Mouse (Mus musculus): Measurements from ENCODE around the gene Plscr1. TPM values are rescaled to one million over a fixed set of nuclear protein-coding genes. Genes with fewer than 3 reads are reported as not detected.

Gene Plscr1
- 129 and 139 TPM in 2 replicates for polyA plus RNA-seq (2015; fragmentation: Nextera tagmentation; extraction: Ambion mirVana)

DNA sequence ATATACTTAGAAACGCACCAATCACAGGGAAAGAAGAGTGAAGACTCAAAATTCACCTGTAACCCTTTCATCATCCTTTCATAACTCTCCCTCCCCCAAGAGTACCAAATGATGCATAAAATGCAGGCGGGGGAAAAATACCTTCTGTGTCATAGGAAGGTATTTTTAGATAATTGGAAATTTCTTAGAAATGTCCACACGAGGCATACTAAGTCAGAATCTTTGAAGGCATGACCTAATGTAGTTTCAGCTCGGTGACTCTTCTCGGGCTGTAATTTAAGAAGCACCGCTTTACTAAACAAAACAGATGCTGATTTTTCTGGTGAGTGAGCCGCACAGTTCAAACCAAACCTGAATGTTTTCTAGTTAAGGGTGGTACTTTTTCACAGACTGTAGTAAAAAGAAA lies at the start of gene Plscr1:
TSS of gene Plscr1 (plus strand) at position 304 of the 406 bp plus-strand sequence.
- Histone ChIP-seq H3K9me3 (ENCODE audit: control insufficient read depth, low read length) (no peaks in the 10 kb centered on the region), H3K9ac (ENCODE audit: low read depth, low read length) (peak within 1 kb of the TSS; percentile 82), H3K4me1 (ENCODE audit: control insufficient read depth, insufficient read depth, low read length) (peaks cover 3% of the 10 kb centered on the region; the same call in 1 of the 2 replicates), H3K4me3 (ENCODE audit: low read length) (peak within 1 kb of the TSS; percentile 72), H3K4me2 (ENCODE audit: low read depth, low read length) (peak within 1 kb of the TSS; percentile 75), H3K27me3 (replicated peaks; ENCODE audit: control insufficient read depth, insufficient read depth, low read length) (no peaks in the 10 kb centered on the region), H3K27ac (ENCODE audit: low read length) (peak within 1 kb of the TSS; percentile 99), H3K36me3 (ENCODE audit: control insufficient read depth, insufficient read depth, low read length) (no peaks in the 10 kb centered on the region)
- ATAC-seq = no peak
- 44% methylated on average over 7 of the region's 7 CpGs for WGBS

DNA sequence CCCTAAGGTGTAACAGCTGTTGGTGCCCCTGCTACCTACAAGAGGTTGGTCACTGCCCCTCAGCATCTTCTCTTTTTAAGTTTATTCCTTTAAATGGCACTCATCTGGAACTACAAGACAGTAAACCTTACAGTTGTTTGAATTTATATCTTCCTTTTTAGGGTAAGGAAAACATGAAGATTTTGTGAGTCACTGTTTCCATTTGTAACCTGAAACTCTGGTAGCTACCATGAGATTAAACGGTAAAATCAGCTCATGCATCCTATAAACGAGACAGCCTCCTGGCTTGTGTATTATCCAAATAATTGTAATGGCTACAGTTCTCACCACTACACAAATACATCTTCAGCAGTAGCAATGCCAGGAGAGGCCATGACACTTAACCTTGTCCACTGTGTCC lies 45.2 kb upstream of the Plscr1 start:
- Histone ChIP-seq H3K4me3 (ENCODE audit: low read length) (no peak overlapping the region), H3K4me2 (ENCODE audit: low read depth, low read length) (no peak overlapping the region), H3K4me1 (ENCODE audit: control insufficient read depth, insufficient read depth, low read length) (no peaks in the 10 kb centered on the region), H3K27me3 (replicated peaks; ENCODE audit: control insufficient read depth, insufficient read depth, low read length) (no peaks in the 10 kb centered on the region), H3K9me3 (ENCODE audit: control insufficient read depth, low read length) (no peaks in the 10 kb centered on the region), H3K27ac (ENCODE audit: low read length) (no peak overlapping the region), H3K36me3 (ENCODE audit: control insufficient read depth, insufficient read depth, low read length) (no peaks in the 10 kb centered on the region), H3K9ac (ENCODE audit: low read depth, low read length) (no peak overlapping the region)
- 43% methylated on average over 2 of the region's 2 CpGs for WGBS
- no peak for ATAC-seq

DNA sequence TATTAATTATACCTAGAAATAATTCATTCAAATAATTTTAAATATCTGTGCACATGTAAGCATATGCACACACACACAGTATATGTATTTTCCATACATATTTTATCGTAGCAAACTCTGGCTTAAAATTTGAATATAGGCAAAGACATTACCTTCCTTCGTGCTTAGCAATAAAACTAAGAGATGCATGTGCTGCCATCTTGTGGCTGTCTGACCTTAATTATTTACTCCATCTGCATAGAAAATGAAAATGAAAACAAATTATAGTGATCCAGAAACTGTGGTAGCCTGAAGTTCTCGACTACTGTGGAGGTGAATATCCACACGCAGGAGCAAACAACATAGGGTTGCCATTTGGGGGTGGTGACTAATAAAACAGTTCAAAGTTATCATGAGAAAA lies 42.2 kb upstream of the Plscr1 start:
- ATAC-seq = no peak
- Histone ChIP-seq H3K4me2 (ENCODE audit: low read depth, low read length) (no peak overlapping the region), H3K4me1 (ENCODE audit: control insufficient read depth, insufficient read depth, low read length) (peaks cover 3% of the 10 kb centered on the region; the same call in 1 of the 2 replicates), H3K9ac (ENCODE audit: low read depth, low read length) (no peak overlapping the region), H3K36me3 (ENCODE audit: control insufficient read depth, insufficient read depth, low read length) (no peaks in the 10 kb centered on the region), H3K4me3 (ENCODE audit: low read length) (no peak overlapping the region), H3K27ac (ENCODE audit: low read length) (no peak overlapping the region), H3K27me3 (replicated peaks; ENCODE audit: control insufficient read depth, insufficient read depth, low read length) (no peaks in the 10 kb centered on the region), H3K9me3 (ENCODE audit: control insufficient read depth, low read length) (no peaks in the 10 kb centered on the region)
- WGBS = 40% methylated on average over 4 of the region's 4 CpGs

DNA sequence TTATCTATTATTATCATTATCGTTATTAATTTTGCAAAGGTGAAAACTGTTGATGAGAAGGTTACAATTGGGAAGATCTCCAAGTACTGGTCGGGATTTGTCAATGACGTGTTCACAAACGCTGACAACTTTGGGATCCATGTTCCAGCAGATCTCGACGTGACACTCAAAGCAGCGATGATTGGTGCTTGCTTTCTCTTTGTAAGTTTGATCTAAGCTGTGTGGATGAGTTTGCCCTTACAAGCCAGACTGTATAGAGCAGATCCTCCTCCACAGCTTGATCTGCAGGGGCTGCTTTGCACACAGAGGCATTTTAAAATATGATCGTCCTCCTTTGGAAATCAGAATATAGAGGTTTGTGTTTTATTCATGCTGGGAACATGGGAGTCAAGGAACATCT lies 41.8 kb upstream of the Plscr1 start:
- H3K4me3 ChIP-seq (ENCODE audit: low read length) = no peak overlapping the region
- WGBS = 80% methylated on average over 8 of the region's 8 CpGs
- H3K36me3 ChIP-seq (ENCODE audit: control insufficient read depth, insufficient read depth, low read length) = no peaks in the 10 kb centered on the region
- no peak overlapping the region for H3K27ac ChIP-seq (ENCODE audit: low read length)
- no peak overlapping the region for H3K9ac ChIP-seq (ENCODE audit: low read depth, low read length)
- H3K9me3 ChIP-seq (ENCODE audit: control insufficient read depth, low read length) = no peaks in the 10 kb centered on the region
- H3K4me1 ChIP-seq (ENCODE audit: control insufficient read depth, insufficient read depth, low read length) = peaks cover 3% of the 10 kb centered on the region; the same call in 1 of the 2 replicates
- H3K4me2 ChIP-seq (ENCODE audit: low read depth, low read length) = no peak overlapping the region
- no peaks in the 10 kb centered on the region for H3K27me3 ChIP-seq (replicated peaks; ENCODE audit: control insufficient read depth, insufficient read depth, low read length)
- ATAC-seq = no peak

DNA sequence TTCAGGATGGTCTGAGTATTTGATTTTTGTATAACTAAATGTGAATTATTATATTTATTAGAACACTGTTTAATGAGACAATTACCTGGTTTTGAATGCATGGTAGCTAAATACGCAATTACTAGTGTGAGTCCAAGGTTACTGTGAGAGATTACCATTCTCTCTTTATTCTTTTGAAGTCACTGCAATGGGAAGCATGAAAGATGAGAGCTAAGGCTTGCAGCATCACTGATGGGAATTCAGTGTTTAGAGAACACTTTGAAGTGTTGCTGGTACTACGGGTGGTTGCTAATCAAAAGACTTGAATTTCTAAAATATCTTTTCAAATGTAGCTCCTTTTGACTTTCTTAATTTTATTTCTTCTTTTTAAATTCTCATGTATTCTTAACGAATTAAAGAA lies 39.7 kb upstream of the Plscr1 start:
- no peak for ATAC-seq
- no peaks in the 10 kb centered on the region for H3K9me3 ChIP-seq (ENCODE audit: control insufficient read depth, low read length)

DNA sequence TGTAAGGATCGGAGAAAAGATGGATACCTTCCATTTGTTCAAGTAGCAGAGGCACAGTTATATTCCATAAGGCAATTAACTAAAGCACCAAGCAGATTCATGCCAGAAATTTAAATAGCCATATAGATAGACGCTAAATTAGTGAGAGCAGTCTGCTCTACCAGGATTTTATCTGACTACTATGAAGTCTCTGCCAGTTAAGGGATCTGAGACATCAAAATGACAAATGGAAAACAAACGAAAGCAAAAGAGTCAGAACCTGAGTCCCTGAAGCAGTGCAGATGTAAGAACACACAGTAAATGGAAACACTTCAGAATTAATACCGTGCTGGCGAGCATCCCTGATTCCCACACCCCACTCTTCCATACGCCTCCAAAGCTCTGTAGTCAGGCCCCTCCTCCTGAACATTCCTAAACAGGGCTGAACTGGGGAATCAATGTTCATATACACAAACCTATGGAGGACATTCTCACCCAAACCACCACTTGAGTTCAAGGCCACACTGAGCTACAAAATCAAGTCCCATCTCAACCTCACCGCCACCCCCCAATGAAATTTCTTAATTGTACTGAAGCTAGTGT lies 39.1 kb upstream of the Plscr1 start:
- Histone ChIP-seq H3K4me2 (ENCODE audit: low read depth, low read length) (no peak overlapping the region), H3K4me3 (ENCODE audit: low read length) (no peak overlapping the region), H3K27ac (ENCODE audit: low read length) (no peak overlapping the region), H3K27me3 (replicated peaks; ENCODE audit: control insufficient read depth, insufficient read depth, low read length) (no peaks in the 10 kb centered on the region), H3K9me3 (ENCODE audit: control insufficient read depth, low read length) (no peaks in the 10 kb centered on the region), H3K9ac (ENCODE audit: low read depth, low read length) (no peak overlapping the region), H3K4me1 (ENCODE audit: control insufficient read depth, insufficient read depth, low read length) (peaks cover 3% of the 10 kb centered on the region; the same call in 1 of the 2 replicates), H3K36me3 (ENCODE audit: control insufficient read depth, insufficient read depth, low read length) (no peaks in the 10 kb centered on the region)
- no peak for ATAC-seq
- WGBS = 57% methylated on average over 7 of the region's 7 CpGs

More for the DNA sequence above, 39.7 kb upstream of the Plscr1 start:
- Histone ChIP-seq H3K27me3 (replicated peaks; ENCODE audit: control insufficient read depth, insufficient read depth, low read length) (no peaks in the 10 kb centered on the region), H3K4me2 (ENCODE audit: low read depth, low read length) (no peak overlapping the region), H3K4me3 (ENCODE audit: low read length) (no peak overlapping the region), H3K4me1 (ENCODE audit: control insufficient read depth, insufficient read depth, low read length) (peaks cover 3% of the 10 kb centered on the region; the same call in 1 of the 2 replicates), H3K36me3 (ENCODE audit: control insufficient read depth, insufficient read depth, low read length) (no peaks in the 10 kb centered on the region), H3K27ac (ENCODE audit: low read length) (no peak overlapping the region), H3K9ac (ENCODE audit: low read depth, low read length) (no peak overlapping the region)
- 81% methylated on average over 3 of the region's 3 CpGs for WGBS

DNA sequence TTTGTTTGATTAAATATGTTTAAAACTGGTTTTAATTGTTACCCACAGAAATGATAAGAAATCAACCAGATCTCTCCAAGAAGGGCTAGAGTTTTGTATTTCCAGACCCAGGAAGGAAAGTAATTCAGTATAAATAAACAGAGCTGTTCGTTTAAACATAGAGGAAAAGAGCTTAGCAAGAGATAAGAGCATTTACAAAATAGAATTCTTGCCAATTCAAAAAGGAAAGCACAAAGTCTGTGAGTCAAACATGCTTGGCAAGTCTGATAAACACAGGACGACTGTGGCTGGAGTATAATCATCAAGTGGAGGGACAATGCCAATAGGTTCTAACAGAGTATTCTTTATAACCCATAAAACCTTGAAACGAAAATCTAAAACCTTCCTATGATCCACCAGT lies 38.5 kb upstream of the Plscr1 start:
- 32% methylated on average over 3 of the region's 3 CpGs for WGBS
- ATAC-seq = no peak
- H3K9me3 ChIP-seq (ENCODE audit: control insufficient read depth, low read length) = no peaks in the 10 kb centered on the region

DNA sequence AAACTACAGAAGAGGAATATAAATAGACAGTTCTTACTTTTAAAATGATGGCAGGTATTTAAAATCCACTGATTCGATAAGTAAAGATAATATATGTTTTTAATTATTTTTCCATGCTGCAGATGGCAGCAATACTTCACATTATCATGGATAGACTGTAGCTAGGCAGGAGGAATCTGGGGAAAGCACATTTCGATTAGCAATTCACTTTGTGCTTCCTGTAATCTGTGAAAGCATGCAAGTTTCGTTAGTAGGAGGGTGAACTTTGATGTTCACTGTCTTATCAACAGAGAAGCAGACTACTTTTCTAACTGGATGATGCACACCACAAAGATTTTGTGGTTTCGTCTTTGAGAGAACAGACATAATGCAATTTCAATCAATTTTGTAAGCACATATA lies 32.1 kb upstream of the Plscr1 start:
- Histone ChIP-seq H3K4me1 (ENCODE audit: control insufficient read depth, insufficient read depth, low read length) (no peaks in the 10 kb centered on the region), H3K4me2 (ENCODE audit: low read depth, low read length) (no peak overlapping the region), H3K9ac (ENCODE audit: low read depth, low read length) (no peak overlapping the region), H3K27ac (ENCODE audit: low read length) (no peak overlapping the region), H3K9me3 (ENCODE audit: control insufficient read depth, low read length) (no peaks in the 10 kb centered on the region), H3K4me3 (ENCODE audit: low read length) (no peak overlapping the region), H3K36me3 (ENCODE audit: control insufficient read depth, insufficient read depth, low read length) (no peaks in the 10 kb centered on the region), H3K27me3 (replicated peaks; ENCODE audit: control insufficient read depth, insufficient read depth, low read length) (no peaks in the 10 kb centered on the region)
- 57% methylated on average over 4 of the region's 4 CpGs for WGBS
- no peak for ATAC-seq

More for the DNA sequence above, 38.5 kb upstream of the Plscr1 start:
- no peak overlapping the region for H3K4me2 ChIP-seq (ENCODE audit: low read depth, low read length)
- H3K36me3 ChIP-seq (ENCODE audit: control insufficient read depth, insufficient read depth, low read length) = no peaks in the 10 kb centered on the region
- no peak overlapping the region for H3K4me3 ChIP-seq (ENCODE audit: low read length)
- no peak overlapping the region for H3K27ac ChIP-seq (ENCODE audit: low read length)
- H3K4me1 ChIP-seq (ENCODE audit: control insufficient read depth, insufficient read depth, low read length) = peaks cover 3% of the 10 kb centered on the region; the same call in 1 of the 2 replicates
- H3K27me3 ChIP-seq (replicated peaks; ENCODE audit: control insufficient read depth, insufficient read depth, low read length) = no peaks in the 10 kb centered on the region
- H3K9ac ChIP-seq (ENCODE audit: low read depth, low read length) = no peak overlapping the region

DNA sequence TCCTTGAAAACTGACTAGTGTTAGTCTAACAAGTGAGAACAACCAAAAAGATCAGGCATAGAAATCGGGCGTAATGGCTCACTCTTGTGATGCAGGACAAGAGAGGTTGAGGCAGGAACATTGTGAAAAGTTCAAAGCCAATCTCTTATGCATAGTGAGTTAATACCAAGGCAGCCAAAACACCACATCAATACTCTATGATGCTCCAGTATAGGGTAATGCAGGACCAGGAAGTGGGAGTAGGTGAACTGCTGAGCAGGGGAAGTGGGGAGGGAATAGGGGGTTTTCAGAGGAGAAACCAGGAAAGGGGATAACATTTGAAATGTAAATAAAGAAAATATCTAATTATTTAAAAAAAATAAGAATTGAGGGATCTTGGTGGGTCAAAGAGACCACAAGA lies 31.7 kb upstream of the Plscr1 start:
- ATAC-seq = no peak
- Histone ChIP-seq H3K9ac (ENCODE audit: low read depth, low read length) (no peak overlapping the region), H3K4me1 (ENCODE audit: control insufficient read depth, insufficient read depth, low read length) (no peaks in the 10 kb centered on the region), H3K27me3 (replicated peaks; ENCODE audit: control insufficient read depth, insufficient read depth, low read length) (no peaks in the 10 kb centered on the region), H3K36me3 (ENCODE audit: control insufficient read depth, insufficient read depth, low read length) (no peaks in the 10 kb centered on the region), H3K27ac (ENCODE audit: low read length) (no peak overlapping the region), H3K4me3 (ENCODE audit: low read length) (no peak overlapping the region), H3K9me3 (ENCODE audit: control insufficient read depth, low read length) (no peaks in the 10 kb centered on the region), H3K4me2 (ENCODE audit: low read depth, low read length) (no peak overlapping the region)
- 91% methylated on average over 2 of the region's 2 CpGs for WGBS

DNA sequence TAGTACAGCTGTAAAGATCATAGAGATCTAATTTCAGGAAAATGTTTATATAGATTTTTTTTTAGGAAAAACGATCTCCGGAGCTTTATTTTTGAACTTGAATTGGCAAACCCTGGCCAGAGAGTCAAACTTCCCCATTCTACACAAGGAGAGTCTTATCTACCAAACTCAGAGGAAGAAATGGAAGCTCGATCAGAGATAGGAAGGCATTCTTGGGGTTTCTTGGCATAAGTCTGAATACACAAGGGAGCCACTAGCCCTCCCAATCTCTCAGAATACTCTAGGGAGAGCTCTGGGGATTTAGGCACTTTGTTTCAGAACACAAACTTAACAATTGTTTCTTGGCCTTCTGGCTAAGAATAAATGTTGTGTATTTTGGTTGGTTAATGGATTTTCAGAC lies 29.4 kb upstream of the Plscr1 start:
- no peaks in the 10 kb centered on the region for H3K4me1 ChIP-seq (ENCODE audit: control insufficient read depth, insufficient read depth, low read length)
- H3K36me3 ChIP-seq (ENCODE audit: control insufficient read depth, insufficient read depth, low read length) = no peaks in the 10 kb centered on the region
- no peak for ATAC-seq
- no peak overlapping the region for H3K27ac ChIP-seq (ENCODE audit: low read length)
- H3K27me3 ChIP-seq (replicated peaks; ENCODE audit: control insufficient read depth, insufficient read depth, low read length) = no peaks in the 10 kb centered on the region
- H3K9ac ChIP-seq (ENCODE audit: low read depth, low read length) = no peak overlapping the region
- WGBS = 65% methylated on average over 3 of the region's 3 CpGs
- H3K4me2 ChIP-seq (ENCODE audit: low read depth, low read length) = no peak overlapping the region
- H3K4me3 ChIP-seq (ENCODE audit: low read length) = no peak overlapping the region
- H3K9me3 ChIP-seq (ENCODE audit: control insufficient read depth, low read length) = no peaks in the 10 kb centered on the region
